ENCODE assay signal across 22 mouse cellular contexts in the genomic region with DNA sequence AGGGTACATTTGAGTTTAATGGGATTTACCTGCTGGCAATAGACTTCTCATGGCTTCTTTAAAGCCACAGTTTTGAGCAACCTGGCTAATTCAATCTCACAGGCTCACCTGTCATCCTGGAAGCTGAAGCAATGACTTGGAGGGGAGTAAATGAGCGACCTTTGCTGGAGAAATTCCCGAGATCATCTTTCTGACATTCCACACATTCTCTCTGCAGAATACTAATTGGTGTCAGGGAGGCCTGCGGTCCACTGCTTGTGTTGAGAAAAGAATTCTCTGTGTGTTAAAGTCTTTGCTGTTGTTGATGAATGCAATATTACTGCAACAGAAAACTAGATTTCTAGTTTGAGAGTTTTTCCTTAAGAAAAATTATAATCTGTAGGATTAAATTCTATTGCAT. TPM values are rescaled to one million over a fixed set of nuclear protein-coding genes. Genes with fewer than 3 reads are reported as not detected.
DNase-seq lines count a peak whose midpoint lies in the region; ATAC-seq lines count a peak whose summit lies in the region.
"Had no signal": no experiment of that assay in that cellular context is flagged by ENCODE, and none has a peak within 500 bp of the region (broad histone marks: within the 10 kb centered on the region; RNA-seq: fewer than 3 reads in every experiment).

No protein-coding gene starts in this region.

- WGBS in embryonic facial prominence, embryonic 11.5 days: 20% methylated on average over 3 of the region's 3 CpGs
- 14% methylated on average over 3 of the region's 3 CpGs for WGBS in embryonic facial prominence, embryonic 10.5 days

- no peaks in the 10 kb centered on the region for H3K9me3 ChIP-seq in embryonic facial prominence, embryonic 11.5 days (replicated peaks; ENCODE audit: control insufficient read depth, low read length)
- no peaks in the 10 kb centered on the region for H3K9me3 ChIP-seq in embryonic facial prominence, embryonic 10.5 days
- H3K9me3 ChIP-seq: embryonic facial prominence, embryonic 12.5 days; forebrain, embryonic 13.5 days; forebrain, embryonic 15.5 days; G1E had no signal

- ATAC-seq in embryonic facial prominence, embryonic 11.5 days (replicated peaks; ENCODE audit: insufficient number of reproducible peaks, low FRiP score, low TSS enrichment, low read depth): no peak
- ATAC-seq: CD4-positive, CD25-positive, alpha-beta regulatory T cell, adult 4 months; forebrain, embryonic 13.5 days; forebrain, embryonic 15.5 days; forebrain, postnatal 0 days had no signal

- no peak overlapping the region for H3K4me3 ChIP-seq in embryonic facial prominence, embryonic 11.5 days (ENCODE audit: low read depth, low read length)
- no peak overlapping the region for H3K4me3 ChIP-seq in embryonic facial prominence, embryonic 10.5 days
- H3K4me3 ChIP-seq: embryonic facial prominence, embryonic 12.5 days; forebrain, embryonic 13.5 days; forebrain, embryonic 15.5 days had no signal

- H3K36me3 ChIP-seq in embryonic facial prominence, embryonic 11.5 days (replicated peaks; ENCODE audit: control insufficient read depth, insufficient read depth, low read depth, low read length): no peaks in the 10 kb centered on the region
- no peaks in the 10 kb centered on the region for H3K36me3 ChIP-seq in embryonic facial prominence, embryonic 10.5 days (replicated peaks)
- H3K36me3 ChIP-seq: embryonic facial prominence, embryonic 12.5 days; forebrain, embryonic 15.5 days had no signal

- no peak overlapping the region for H3K27ac ChIP-seq in embryonic facial prominence, embryonic 11.5 days (replicated peaks; ENCODE audit: low read depth, low read length)
- H3K27ac ChIP-seq in embryonic facial prominence, embryonic 10.5 days (replicated peaks): no peak overlapping the region
- H3K27ac ChIP-seq: forebrain, embryonic 13.5 days; forebrain, embryonic 15.5 days had no signal

- DNase-seq in embryonic facial prominence, embryonic 11.5 days (ENCODE audit: low spot score): peak; percentile 31
- no peak for DNase-seq in embryonic facial prominence, embryonic 10.5 days (ENCODE audit: low spot score)
- DNase-seq in kidney, postnatal 14 days: peak; percentile 14
- no peak for DNase-seq in kidney, postnatal 36 days
- DNase-seq in R1 (ENCODE audit: low read depth, low spot score): peak; percentile 17
- no peak for DNase-seq in adrenal gland, adult 18-20 months (ENCODE audit: low spot score in 2 of 2)
- no peak for DNase-seq in cerebellum, adult 11 months
- DNase-seq: adrenal gland, adult 8-10 months; adrenal gland, postnatal 14 days; adrenal gland, postnatal 36 days; B cell, adult 2 months; cerebellum, adult 18-20 months; cerebellum, adult 8-10 months; cerebellum, adult 9-11 months; cerebellum, postnatal 14 days; forebrain, postnatal 0 days had no signal

- no peaks in the 10 kb centered on the region for H3K27me3 ChIP-seq in embryonic facial prominence, embryonic 11.5 days (ENCODE audit: control insufficient read depth, insufficient read depth, low read length)
- H3K27me3 ChIP-seq in embryonic facial prominence, embryonic 10.5 days (replicated peaks; ENCODE audit: low read depth, poor library complexity, severe bottlenecking): no peaks in the 10 kb centered on the region
- H3K27me3 ChIP-seq: CH12.LX; embryonic facial prominence, embryonic 12.5 days; forebrain, embryonic 13.5 days; forebrain, embryonic 15.5 days had no signal

- H3K9ac ChIP-seq in embryonic facial prominence, embryonic 11.5 days (replicated peaks; ENCODE audit: low read length): no peak overlapping the region
- H3K9ac ChIP-seq: embryonic facial prominence, embryonic 12.5 days; forebrain, embryonic 13.5 days; forebrain, embryonic 15.5 days; forebrain, postnatal 0 days had no signal

- H3K4me2 ChIP-seq in embryonic facial prominence, embryonic 11.5 days (ENCODE audit: low read depth, low read length): no peak overlapping the region
- H3K4me2 ChIP-seq: embryonic facial prominence, embryonic 12.5 days; forebrain, embryonic 13.5 days; forebrain, embryonic 15.5 days had no signal

- no peaks in the 10 kb centered on the region; the same call in 1 of the 2 replicates for H3K4me1 ChIP-seq in embryonic facial prominence, embryonic 11.5 days (ENCODE audit: control insufficient read depth, insufficient read depth, low read length)
- H3K4me1 ChIP-seq in embryonic facial prominence, embryonic 10.5 days: peaks cover 74% of the 10 kb centered on the region

RNA-seq across cellular contexts. Expression of a gene that starts 39.3 kb away (rescaled TPM):
- 64.7 and 67.2 TPM in 2 replicates for polyA plus RNA-seq in embryonic facial prominence, embryonic 11.5 days (2014; fragmentation: Nextera tagmentation; extraction: Ambion mirVana)
- 55.9 and 56.2 TPM in 2 replicates for polyA plus RNA-seq in embryonic facial prominence, embryonic 10.5 days (2016; fragmentation: Nextera tagmentation; extraction: Ambion mirVana)
- 100 to 1,000 TPM; 121 to 162 TPM for total RNA-seq in adrenal gland, adult 18-20 months (2021)

Comparison
In these comparisons a context has a peak if more than half of its experiments do, and no peak if none do; other contexts are left out.
1. DNase-seq: peak in embryonic facial prominence, embryonic 11.5 days (single experiment), kidney, postnatal 14 days (single experiment) and R1 (single experiment); none in embryonic facial prominence, embryonic 10.5 days (single experiment), kidney, postnatal 36 days (0 of 2), adrenal gland, adult 18-20 months (0 of 2) and cerebellum, adult 11 months (single experiment).